Comparison of ENCODE assay signal across 21 mouse cellular contexts in genomic region chr1:108023721-108024353, GRCm38 (mm10).
DNase-seq lines count a peak whose midpoint lies in the region; ATAC-seq lines count a peak whose summit lies in the region.
"Had no signal": no experiment of that assay in that cellular context is flagged by ENCODE, and none has a peak within 500 bp of the region (broad histone marks: within the 10 kb centered on the region; RNA-seq: fewer than 3 reads in every experiment).

No protein-coding gene starts in this region.

- no peak overlapping the region for H3K4me3 ChIP-seq in midbrain, embryonic 11.5 days (ENCODE audit: low read depth, low read length)
- no peak overlapping the region for H3K4me3 ChIP-seq in midbrain, embryonic 15.5 days
- no peak overlapping the region for H3K4me3 ChIP-seq in forebrain, embryonic 14.5 days (ENCODE audit: low read depth, low read length)
- H3K4me3 ChIP-seq: embryonic facial prominence, embryonic 12.5 days; erythroblast, embryonic 14.5 days had no signal

- no peak overlapping the region for H3K9ac ChIP-seq in midbrain, embryonic 11.5 days (ENCODE audit: low read length)
- H3K9ac ChIP-seq in midbrain, embryonic 15.5 days, result no peak overlapping the region
- H3K9ac ChIP-seq in forebrain, embryonic 14.5 days (ENCODE audit: low read length), result no peak overlapping the region
- H3K9ac ChIP-seq: embryonic facial prominence, embryonic 12.5 days had no signal

- H3K4me2 ChIP-seq in midbrain, embryonic 11.5 days, result no peak overlapping the region
- no peak overlapping the region for H3K4me2 ChIP-seq in midbrain, embryonic 15.5 days
- H3K4me2 ChIP-seq in forebrain, embryonic 14.5 days (ENCODE audit: low read length), result no peak overlapping the region
- H3K4me2 ChIP-seq: embryonic facial prominence, embryonic 12.5 days; liver, embryonic 11.5 days had no signal

- no peaks in the 10 kb centered on the region for H3K9me3 ChIP-seq in midbrain, embryonic 11.5 days (ENCODE audit: control insufficient read depth, low read length)
- no peaks in the 10 kb centered on the region for H3K9me3 ChIP-seq in midbrain, embryonic 15.5 days
- H3K9me3 ChIP-seq in forebrain, embryonic 14.5 days (replicated peaks; ENCODE audit: control insufficient read depth, low read length), result no peaks in the 10 kb centered on the region
- H3K9me3 ChIP-seq: embryonic facial prominence, embryonic 12.5 days had no signal

- no peaks in the 10 kb centered on the region for H3K27me3 ChIP-seq in midbrain, embryonic 11.5 days (ENCODE audit: control insufficient read depth, insufficient read depth, low read length)
- H3K27me3 ChIP-seq in midbrain, embryonic 15.5 days (replicated peaks), result no peaks in the 10 kb centered on the region
- no peaks in the 10 kb centered on the region for H3K27me3 ChIP-seq in forebrain, embryonic 14.5 days (replicated peaks; ENCODE audit: control insufficient read depth, insufficient read depth, low read length)
- H3K27me3 ChIP-seq: embryonic facial prominence, embryonic 12.5 days had no signal

- H3K36me3 ChIP-seq in midbrain, embryonic 11.5 days (ENCODE audit: control insufficient read depth, insufficient read depth, low read length), result no peaks in the 10 kb centered on the region
- no peaks in the 10 kb centered on the region for H3K36me3 ChIP-seq in midbrain, embryonic 15.5 days (replicated peaks)
- H3K36me3 ChIP-seq in forebrain, embryonic 14.5 days (ENCODE audit: control insufficient read depth, insufficient read depth, low read length), result no peaks in the 10 kb centered on the region
- H3K36me3 ChIP-seq: embryonic facial prominence, embryonic 12.5 days had no signal

- H3K4me1 ChIP-seq in midbrain, embryonic 11.5 days (ENCODE audit: control insufficient read depth, insufficient read depth, low read length), result 0 out of 2 replicates have a peak, but pooled peaks cover 4% of the 10 kb centered on the region
- no peaks in the 10 kb centered on the region for H3K4me1 ChIP-seq in midbrain, embryonic 15.5 days
- 0 out of 2 replicates have a peak, but pooled peaks cover 3% of the 10 kb centered on the region for H3K4me1 ChIP-seq in forebrain, embryonic 14.5 days (ENCODE audit: control insufficient read depth, insufficient read depth, low read length)
- H3K4me1 ChIP-seq: embryonic facial prominence, embryonic 12.5 days had no signal

- H3K27ac ChIP-seq in midbrain, embryonic 11.5 days (ENCODE audit: low read depth, low read length), result no peak overlapping the region; the same call in 1 of the 2 replicates
- no peak overlapping the region; the same call in 1 of the 2 replicates for H3K27ac ChIP-seq in midbrain, embryonic 15.5 days
- no peak overlapping the region for H3K27ac ChIP-seq in forebrain, embryonic 14.5 days (ENCODE audit: low read depth, low read length)
- H3K27ac ChIP-seq: embryonic facial prominence, embryonic 12.5 days had no signal

- peak; percentile 86 for DNase-seq in midbrain, embryonic 11.5 days (ENCODE audit: low spot score, missing footprints)
- DNase-seq in embryo, embryonic 10.5 days (ENCODE audit: low spot score), result peak; percentile 21
- peak; percentile 44 for DNase-seq in forebrain, embryonic 14.5 days (ENCODE audit: low spot score)
- DNase-seq in retina, postnatal 1 day, result peak; percentile 9
- no peak for DNase-seq in adrenal gland, postnatal 14 days
- DNase-seq: adrenal gland, postnatal 10 days; cerebellum, adult 2 months; cerebellum, postnatal 36 days; gastrocnemius, postnatal 14 days; kidney, adult 2 months; kidney, postnatal 14 days; layer of hippocampus, adult 9-11 months; lung, adult 18-20 months; lung, postnatal 14 days; thymus, postnatal 25 days had no signal

- peak; percentile 89 for ATAC-seq in midbrain, embryonic 11.5 days (ENCODE audit: low FRiP score)
- ATAC-seq in midbrain, embryonic 15.5 days (replicated peaks), result no peak
- 0 out of 2 replicates have a peak, but pooled peaks have one; percentile 52 for ATAC-seq in forebrain, embryonic 14.5 days
- no peak for ATAC-seq in erythroid progenitor cell, adult 5-6 weeks (replicated peaks; ENCODE audit: low FRiP score, poor library complexity, severe bottlenecking)
- ATAC-seq: inflammation-experienced regulatory T-cells, adult 6 months had no signal

- WGBS in midbrain, embryonic 11.5 days, result 37% methylated on average over 5 of the region's 5 CpGs
- 37% methylated on average over 5 of the region's 5 CpGs for WGBS in midbrain, embryonic 15.5 days
- 17% methylated on average over 5 of the region's 5 CpGs for WGBS in forebrain, embryonic 14.5 days

Comparison
In these comparisons a context has a peak if more than half of its experiments do, and no peak if none do; other contexts are left out.
1. ATAC-seq: peak in midbrain, embryonic 11.5 days (single experiment) and forebrain, embryonic 14.5 days (single experiment); none in midbrain, embryonic 15.5 days (single experiment) and erythroid progenitor cell, adult 5-6 weeks (single experiment).